Mouse (Mus musculus) ES-Bruce4 (cell line): ENCODE measurements around the gene Rnf208.

ENCODE experiments used
- CTCF ChIP-seq: IDR thresholded peaks from one replicate; pipeline ENCODE4 v1.8.1; 2011; ENCODE audit warnings: low read depth, low read length
- POLR2A ChIP-seq: IDR thresholded peaks from one replicate; pipeline ENCODE4 v1.8.1; 2011; ENCODE audit warnings: low read length; ENCODE audit not compliant: insufficient read depth

GRCm38 (mm10) chr2:25221331-25221772 is 20.7 kb upstream of the Rnf208 start:
- no peak for TF ChIP-seq CTCF
- TF ChIP-seq POLR2A = no peak
